Mouse (Mus musculus) embryo, embryonic 9.5 days (tissue): ENCODE data around the gene Brap.
A peak's percentile ranks its signal among the peaks of the same experiment; 100 is the strongest.
"Not testable (repeated sequence)": the region's sequence is repeated elsewhere in the genome, so short reads cannot be mapped to it uniquely, and the experiment has no call there.

Experiments used
- DNase-seq: peaks from one replicate; pipeline ENCODE4 v3.0.0-alpha.2; 2017; ENCODE audit errors: extremely low spot score

Gene Brap

DNA sequence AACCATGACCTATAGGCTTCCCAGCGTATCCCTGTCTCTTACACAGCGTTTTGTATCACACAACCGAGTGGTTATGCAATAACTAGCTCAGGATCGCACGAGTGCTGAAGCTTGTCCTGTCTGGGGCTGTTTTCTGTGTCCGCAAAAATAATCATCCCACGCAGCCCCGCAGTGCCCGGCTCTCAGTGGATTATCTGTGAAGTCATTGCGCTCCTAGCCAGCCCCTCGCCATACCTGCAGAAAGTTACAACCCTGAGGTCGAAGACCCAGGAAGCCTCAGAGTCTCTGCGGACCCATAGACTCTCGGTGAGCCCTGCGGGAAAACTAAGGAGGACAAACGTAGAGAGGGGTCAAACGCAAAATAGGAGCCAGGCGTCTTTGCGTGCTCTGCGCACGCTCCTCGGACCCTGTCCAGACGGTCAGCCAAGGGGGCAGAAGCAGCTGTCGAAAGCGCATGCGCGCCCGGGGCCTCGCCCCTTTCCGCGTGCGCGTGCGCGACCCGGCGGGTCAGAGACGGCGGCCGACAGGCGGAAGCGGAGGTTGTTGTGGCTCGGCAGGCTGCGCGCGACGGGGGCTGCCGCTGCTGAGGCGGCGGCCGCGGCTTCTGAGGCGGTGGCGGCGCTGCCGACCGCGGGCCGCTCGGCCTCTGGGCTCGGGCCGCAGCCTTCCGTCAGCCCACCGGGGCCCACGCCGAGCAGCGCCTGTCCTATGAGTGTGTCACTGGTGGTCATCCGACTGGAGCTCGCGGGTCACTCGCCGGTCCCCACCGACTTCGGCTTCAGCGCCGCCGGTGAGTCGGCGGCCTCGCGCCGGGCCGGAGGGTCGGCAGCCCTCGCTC is at the start of gene Brap, which contains the start of gene Acad10:
TSS of gene Brap (plus strand) at position 505 of the 838 bp plus-strand sequence.
TSS of gene Acad10 (minus strand) at position 456 of the 838 bp plus-strand sequence.
- DNase-seq: peak; percentile 96

DNA sequence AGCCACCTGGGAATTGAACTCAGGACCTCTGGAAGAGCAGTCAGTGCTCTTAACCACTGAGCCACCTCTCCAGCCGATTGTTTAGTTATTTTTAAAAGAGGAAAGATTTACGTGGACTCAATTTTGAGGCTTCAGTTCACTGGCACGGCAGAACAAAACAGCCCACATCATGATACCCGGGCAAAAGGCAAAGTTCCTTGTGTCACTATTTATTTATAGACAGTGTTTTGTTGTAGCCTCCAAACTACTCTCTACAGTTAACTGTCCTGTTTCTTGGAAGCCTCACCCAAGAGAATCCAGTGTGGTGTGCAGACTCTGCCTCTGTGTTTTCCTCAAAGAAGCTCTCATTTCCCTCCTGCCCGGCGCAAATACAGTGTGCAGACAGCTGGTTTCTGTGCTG is 48.3 kb upstream of the Brap start:
- DNase-seq: no peak

DNA sequence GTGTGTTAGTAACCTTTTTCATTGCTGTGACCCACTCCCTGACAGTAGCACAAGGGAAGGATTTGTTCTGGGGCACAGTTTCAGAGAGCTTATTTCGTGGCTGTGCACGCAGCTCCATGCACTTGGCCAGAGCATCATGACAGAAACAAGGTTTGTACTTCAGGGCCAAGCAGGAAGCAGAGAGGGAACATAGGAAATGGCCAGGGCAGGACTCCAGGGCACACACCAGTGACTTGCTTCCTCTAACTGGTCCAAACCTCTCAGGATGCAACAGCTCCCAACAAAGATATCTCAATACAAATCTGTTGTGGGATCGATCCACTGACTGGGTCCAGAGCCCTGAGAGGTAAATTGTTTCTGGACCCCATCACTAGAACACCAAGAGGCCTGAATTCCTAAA is 45.4 kb upstream of the Brap start:
- not testable (repeated sequence) for DNase-seq

DNA sequence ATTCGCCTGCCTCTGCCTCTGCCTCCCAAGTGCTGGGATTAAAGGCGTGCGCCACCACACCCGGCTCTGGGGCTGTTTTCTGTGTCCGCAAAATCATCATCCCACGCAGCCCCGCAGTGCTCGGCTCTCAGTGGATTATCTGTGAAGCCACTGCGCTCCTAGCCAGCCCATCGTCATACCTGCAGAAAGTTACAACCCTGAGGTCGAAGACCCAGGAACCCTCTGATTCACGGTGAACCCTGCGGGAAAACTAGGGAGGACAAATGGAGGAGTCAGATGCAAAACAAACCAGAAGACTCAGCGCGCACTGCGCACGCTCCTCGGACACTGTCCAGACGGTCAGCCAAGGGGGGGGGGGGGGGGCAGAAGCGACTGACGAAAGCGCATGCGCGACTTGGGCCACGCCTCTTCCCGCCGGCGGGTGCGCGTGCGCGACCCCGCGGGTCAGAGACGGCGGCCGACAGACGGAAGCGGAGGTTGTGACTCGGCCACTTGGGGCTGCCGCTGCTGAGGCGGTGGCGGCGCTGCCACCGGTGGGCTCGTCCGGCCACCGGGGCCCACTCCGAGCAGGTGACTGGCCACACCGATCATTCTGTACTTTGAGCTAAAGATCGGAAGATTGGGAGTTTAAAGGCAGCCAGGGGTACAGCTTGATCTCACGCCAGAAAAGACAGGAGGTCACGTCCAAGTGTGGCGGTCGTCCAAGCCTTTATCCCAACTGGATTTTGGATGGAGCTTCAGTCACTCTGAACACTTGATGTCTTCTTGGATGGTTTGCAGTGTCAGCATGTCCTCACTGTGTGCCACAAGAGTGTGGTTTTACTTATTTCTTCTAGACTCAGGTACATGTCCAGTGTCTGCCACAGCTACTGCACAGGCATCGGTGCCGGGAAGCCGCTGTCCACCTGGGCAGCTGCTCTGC is 41.5 kb upstream of the Brap start, which contains the start of gene Acad12:
TSS of gene Acad12 (minus strand) at position 347 of the 922 bp plus-strand sequence.
- peak; percentile 97 for DNase-seq

DNA sequence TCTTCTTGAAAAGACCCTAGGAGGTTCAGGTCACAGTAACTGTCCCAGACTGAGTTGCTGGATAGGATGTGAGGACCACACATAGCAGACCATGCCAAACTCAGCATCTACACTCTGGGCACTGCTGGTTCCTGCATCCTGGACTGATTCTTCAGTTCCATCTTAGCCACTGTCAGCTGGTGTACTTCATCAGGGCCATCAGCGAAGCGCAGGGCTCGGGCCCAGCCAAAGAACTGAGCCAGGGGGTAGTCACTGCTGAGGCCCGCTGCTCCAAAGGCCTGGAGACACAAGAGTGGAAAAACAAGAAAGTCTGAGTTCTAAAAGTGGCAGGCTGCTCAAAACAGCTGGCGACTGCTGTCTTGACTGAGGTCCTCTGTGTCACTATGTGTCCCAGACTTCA is 39.3 kb upstream of the Brap start:
- no peak for DNase-seq

DNA sequence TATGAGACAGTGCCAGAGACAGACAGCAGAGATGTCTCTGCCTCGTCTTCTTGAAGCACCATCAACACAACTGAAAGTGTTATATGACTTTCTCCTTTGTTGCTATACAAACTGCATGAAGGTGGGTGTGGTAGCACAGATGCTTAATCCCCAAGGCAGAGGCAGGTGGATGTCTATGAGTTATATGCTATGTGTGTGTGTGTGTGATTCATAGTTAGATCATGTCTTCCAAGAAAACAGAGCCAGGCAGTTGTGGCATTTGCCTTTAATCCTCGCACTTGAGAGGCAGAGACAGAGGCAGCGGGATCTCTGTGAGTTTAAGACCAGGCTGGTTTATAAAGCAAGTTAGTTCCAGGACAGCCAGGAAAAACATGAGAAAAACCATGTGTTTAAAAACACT is 37.1 kb upstream of the Brap start:
- no peak for DNase-seq

DNA sequence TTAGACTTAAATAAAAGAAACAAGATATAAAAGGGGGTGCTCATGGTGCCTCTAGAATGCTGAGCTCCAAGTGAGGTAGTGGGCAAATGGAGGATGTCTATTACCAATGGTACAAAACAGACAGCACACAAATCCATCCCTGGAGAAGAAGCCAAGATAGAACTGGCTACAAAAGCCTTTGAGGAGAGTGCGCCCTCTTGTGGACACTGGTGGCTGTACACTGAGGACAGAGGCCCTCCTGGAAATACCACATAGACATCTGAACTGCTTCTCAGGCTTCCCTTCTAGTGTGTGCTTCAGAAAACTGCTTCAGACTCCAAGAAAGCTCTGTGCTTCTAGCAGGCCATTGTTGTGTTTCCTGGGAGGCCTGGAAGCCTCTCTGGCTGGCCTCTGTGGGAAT is 32.5 kb upstream of the Brap start:
- DNase-seq: peak; percentile 60

DNA sequence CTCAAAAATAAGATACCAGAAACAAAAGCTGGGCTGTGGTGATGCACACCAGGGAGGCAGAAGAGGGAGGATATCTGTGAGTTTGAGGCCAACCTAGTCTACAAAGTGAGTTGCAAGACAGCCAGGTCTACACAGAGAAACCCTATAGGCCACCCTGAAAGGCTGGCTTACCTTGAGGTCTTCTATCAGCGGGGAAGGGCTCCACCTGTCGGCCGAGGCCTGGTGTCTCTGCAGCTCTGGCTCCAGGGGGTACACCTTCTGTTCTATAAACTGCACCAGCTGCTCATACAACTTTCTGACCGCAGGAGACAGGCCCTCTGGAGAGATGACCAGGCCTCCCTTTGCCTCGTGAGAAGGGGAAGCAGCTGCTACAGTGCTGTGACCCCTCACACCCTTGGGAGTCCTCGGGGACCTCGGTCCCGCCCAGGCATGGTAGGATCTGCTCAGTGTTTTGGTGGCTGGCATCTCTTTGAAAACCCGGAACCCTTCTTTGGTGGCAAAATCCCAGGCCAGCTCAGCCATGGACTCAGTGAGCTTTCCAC is 29.2 kb upstream of the Brap start:
- DNase-seq: not testable (repeated sequence)

DNA sequence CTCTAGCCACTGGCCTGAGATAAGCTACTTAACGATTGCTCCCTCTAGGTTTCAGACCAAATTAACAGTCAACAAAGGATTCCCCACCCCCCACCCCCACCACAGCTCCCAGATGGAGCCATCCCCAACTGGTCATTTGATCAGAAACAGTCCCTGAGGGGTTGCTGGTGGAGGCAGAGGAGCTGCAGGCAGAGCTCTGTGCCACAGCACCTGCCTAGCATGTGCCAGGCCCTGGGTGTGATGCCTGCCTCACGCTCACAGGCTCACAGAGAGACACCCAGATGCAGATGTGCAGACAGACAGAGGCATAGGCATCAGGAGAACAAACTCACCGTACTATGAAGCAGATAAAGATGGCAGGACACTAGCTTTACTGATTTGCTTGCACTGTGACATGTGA is 27.6 kb upstream of the Brap start:
- DNase-seq: no peak

DNA sequence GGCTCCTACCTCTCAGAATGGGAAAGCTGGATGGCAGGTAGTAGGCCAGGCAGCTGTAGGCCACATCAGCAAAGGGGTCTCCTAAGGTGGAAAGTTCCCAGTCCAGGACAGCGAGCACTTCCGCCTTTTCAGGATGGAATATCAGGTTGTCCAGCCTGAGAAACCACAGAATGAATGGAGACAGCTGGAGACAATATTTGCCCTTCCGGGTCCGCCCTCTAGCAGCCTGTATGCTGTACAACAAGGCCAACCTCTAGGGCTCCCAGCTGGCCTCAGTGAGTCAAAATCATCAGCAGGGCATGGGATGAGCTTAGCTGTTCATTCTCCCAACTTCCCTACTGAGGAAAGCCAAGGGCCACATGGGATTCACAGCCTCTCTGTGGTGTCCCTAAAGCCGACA is 25.7 kb upstream of the Brap start:
- DNase-seq: no peak

DNA sequence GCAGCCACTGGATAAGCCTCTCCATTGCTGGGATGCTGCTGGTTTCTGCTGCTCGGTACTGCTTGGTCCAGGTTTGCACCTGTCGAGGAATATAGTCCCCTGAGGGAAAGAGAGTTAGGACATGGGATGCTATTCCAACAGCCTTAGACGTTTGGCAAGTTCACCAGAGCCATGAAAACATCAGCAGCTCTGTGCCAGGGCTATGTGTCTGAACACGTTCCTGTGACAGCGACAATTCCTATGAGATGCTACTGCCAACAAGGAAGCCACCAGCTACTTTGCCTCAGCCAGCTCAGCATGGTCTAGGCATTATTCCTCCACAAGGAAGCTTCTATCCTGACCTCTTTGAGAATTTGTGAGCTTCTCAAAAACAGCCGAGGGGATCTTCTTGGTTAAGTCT is 23.1 kb upstream of the Brap start:
- no peak for DNase-seq

DNA sequence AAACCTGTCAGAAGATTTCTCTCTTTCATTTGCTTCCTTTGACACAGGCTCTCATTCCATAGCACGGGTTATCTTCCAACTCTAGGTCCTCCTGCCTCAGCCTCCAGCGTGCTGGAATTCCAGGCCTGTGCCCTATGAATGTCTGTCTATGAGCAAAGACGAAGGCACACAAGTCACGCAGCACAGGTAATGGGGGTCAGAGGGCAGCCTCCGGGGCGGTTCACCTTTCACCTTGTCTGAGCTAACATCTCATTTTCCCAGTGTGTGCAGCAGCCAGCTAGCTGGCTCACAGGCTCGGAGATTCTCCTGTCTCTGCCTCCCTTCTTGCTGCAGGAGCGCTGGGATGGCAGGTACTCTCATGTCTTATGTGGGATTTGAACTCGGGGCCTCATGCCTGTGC is 20.8 kb upstream of the Brap start:
- DNase-seq: no peak

DNA sequence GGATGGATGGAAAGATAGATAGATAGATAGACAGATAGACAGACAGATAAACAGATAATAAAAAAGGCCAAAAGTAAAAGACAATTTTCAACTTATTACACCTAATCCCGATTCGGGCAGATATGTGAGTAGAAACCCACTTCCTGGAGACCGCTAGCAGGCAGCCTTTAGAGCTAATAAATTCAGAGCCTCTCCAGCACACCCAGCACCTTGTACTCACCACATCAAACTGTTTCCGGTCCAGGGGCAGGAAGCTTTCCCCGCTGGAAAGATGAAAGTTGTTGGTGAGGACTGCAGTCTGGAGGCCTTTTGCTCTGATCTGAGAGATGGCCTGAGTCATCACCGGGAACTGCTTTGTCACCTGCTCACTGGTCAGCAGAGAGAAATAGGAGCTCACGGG is 11.2 kb upstream of the Brap start:
- DNase-seq: no peak

DNA sequence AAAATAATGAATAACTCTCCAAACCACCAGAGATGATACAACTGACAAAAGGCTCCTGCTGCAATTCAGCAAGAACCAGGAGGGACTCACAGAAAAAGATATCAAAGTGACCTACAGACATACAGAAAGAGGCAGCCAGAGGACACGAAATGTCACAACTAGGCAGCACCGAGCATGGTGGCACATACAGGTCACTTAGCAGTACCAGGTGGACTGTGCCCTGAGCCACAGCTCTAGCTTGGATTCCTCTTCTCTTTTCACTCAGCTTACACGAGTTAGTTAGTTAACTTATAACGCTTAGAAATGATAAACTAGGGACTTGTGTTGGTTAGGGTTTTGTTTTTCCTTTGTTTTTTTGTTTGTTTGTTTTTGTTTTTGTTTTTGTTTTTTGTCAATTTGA is 5.8 kb upstream of the Brap start:
- no peak for DNase-seq

DNA sequence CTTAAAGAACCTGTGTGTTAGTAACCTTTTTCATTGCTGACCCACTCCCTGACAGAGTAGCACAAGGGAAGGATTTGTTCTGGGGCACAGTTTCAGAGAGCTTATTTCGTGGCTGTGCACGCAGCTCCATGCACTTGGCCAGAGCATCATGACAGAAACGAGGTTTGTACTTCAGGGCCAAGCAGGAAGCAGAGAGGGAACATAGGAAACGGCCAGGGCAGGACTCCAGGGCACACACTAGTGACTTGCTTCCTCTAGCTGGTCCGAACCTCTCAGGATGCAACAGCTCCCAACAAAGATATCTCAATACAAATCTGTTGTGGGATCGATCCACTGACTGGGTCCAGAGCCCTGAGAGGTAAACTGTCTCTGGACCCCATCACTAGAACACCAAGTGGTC is 3.5 kb upstream of the Brap start:
- DNase-seq: not testable (repeated sequence)

DNA sequence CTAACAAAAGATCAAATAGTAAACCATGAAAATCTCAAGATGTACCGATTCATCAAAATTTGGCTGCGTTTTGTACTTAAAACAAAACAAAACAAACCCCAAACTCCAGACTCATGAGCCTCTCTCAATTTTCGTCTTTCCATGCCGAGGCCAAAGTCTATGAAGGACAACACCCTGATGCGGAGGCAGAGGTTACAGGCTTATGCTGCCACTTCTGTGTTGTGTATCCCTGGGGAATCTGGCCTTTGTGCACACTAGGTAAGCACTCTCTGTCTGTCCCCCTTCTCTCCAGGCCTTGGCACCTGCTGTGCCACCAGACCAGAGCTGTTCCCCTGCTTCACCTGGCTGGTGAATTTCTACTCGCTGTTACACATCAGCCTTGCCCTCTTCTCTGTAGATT is 2.7 kb upstream of the Brap start:
- not testable (repeated sequence) for DNase-seq

DNA sequence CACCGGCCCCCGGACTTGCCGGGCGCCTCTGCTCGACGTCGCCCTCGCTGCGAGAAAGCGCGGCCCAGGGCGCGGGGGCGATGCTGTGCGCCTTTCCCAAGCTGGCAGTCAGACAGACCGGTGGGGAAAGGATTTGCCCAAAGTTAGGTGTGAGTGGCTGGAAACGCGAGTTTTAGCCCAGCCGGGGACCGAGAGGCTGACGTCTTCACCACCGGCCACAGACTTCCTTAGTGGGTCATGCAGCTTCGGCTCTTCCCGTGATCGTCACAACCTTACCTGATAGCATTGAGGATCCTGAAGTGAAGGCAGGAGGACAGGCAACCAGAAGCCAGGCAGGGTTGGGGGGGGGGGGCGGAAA is 513 bp downstream of the Brap start:
- peak; percentile 44 for DNase-seq

DNA sequence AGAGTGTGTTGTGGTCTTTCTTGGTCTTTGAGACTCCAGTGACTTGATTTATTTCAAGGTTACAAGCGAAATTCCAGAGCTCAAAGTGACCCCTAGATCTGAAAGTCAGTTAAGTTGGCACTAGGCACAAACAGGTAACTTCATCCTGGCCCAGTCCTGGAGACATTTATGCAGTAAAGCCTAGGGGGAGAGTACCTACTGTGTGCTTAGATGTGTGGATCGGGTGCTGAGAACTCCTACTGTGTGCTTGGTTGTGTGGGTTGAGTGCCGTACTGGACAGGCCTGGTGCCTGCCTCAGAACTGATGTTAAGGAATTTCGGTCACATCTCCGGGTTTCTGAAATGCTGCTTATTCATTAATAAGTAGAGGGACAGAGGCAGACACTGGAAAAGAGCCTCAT is 1.1 kb downstream of the Brap start:
- no peak for DNase-seq

DNA sequence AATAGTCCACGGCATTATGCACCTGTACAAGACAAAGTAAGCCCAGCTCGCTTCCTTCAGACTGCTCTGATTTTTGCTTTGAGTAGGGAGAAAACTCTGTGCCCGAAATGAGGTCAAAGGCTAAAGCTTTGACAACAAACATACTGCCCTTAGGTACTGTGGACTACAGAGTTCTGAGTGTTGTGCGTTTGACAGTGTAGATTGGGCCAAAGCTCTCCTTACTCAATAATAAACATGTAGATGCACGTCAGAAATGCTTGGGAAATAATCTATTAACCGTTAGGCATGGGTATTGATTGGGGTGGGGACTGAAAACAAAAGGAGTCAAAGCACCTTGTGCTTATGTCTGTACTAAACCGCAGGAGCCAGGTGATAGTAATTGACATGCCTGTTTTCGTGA is 3.1 kb downstream of the Brap start:
- DNase-seq: no peak

DNA sequence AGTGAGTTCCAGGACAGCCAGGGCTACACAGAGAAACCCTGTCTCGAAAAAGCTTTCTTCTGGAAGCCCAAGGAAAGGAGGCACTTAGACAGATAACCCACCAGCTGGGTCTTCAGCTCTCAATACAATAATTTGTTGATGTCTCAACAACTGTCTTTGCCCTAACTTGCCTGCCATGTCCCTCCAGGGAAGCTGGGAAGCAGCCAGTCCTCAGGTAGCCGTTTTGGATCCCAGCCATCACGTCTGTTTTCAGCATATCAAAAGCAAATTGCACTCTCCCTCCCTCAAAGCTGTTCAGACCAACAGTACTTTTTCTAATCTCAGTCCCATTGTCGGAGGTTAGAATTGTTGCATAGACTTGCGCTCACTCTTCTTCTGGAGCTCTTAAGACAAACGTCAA is 3.7 kb downstream of the Brap start:
- DNase-seq: no peak

DNA sequence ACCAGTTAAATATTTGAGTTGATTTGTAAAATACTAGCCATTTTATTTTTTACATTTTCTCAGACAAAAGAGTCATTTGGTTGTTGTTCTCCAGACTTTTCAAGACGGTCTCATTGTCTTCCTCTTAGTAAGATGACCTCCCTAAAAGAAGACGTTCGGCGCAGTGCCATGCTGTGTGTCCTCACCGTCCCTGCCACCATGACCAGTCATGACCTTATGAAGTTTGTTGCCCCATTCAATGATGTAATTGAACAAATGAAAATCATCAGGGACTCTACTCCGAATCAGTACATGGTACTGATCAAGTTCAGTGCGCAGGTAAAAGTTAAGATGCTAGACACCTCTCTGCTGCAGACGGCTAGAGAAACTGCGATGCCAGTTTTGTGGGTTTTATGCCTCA is 4.6 kb downstream of the Brap start:
- DNase-seq: no peak

DNA sequence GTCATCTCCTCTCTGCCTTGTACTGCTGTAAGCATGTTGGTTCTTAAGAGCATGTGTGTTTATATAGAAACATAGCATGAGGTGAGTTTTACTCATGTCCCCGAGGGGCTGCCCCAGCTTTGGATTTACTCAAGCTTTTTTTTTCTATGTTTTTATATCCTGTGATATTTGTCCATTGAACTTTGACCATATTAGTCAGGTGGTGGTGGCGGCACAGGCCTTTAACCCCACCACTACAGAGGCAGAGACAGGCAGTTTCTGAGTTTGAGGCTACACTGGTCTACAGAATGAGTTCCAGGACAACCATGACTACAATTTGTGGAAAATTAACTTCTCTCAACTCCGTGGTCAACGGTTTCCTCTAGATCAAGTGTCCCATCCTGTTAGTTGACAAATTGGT is 6.7 kb downstream of the Brap start:
- DNase-seq: no peak

DNA sequence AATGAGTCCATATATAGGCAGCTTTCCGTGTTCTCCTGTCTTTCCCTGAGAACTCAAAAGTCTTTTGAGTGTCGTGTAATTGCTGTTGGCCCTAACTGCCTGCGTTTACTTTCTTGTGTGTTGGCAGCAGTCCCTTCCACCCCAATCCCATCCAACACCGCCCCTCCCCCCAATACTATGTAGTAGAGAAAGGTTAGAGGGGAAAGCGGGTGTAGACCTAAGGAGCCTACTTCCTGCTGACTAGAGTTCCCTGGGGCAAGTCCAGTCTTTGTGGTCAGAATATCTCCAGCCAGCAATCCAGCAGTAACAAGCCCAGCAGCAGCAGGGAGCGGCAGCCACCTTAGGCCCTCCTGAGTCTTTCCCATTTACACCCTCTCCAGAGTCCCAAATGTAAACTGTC is 8.0 kb downstream of the Brap start:
- DNase-seq: no peak
